Mouse (Mus musculus) T-cell, adult 2 months (primary cell): Measurements from ENCODE around the gene Gm10638.

Experiments
- DNase-seq: peaks from one replicate; pipeline ENCODE4 v3.0.0; 2022; ENCODE audit warnings: low spot score

Gene Gm10638

DNA sequence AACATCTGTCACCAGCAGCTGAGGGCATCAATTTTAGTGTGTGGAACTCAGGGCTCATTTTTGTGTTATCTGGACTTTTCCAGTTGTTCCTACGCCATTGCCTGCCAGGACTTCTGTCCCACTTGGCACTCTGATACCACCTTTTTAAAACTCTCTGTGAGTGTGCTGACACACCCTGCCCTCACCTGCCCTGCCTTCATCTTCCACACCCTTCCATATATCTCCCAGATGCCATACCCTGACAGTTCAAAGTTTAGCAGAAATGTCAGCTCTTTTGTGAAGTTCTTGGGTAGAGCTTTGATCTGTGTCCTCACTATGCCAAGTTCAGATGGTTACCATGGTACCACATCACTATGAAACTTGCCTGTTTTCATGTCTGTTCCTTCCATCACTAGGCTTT is 44.1 kb downstream of the Gm10638 start:
- DNase-seq, result no peak

DNA sequence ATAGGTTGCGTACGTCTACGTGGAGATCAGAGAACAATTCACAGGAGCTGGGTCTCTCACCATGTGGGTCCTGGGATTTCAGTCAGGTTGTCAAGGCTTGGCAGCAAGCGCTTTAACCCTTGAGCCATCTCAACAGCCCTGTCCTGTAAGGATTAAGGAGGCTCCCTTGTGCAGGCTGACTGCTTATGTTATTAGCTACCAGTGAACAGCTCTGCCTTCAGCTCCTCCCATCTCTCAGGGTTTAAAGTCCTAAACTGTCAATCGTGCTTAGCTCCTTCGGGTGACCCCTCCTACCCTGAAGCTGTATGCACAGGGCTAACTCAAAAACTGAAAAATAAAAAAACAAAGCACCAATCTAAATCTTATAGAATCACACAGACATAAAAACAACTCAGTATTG is 46.0 kb downstream of the Gm10638 start:
- no peak for DNase-seq

DNA sequence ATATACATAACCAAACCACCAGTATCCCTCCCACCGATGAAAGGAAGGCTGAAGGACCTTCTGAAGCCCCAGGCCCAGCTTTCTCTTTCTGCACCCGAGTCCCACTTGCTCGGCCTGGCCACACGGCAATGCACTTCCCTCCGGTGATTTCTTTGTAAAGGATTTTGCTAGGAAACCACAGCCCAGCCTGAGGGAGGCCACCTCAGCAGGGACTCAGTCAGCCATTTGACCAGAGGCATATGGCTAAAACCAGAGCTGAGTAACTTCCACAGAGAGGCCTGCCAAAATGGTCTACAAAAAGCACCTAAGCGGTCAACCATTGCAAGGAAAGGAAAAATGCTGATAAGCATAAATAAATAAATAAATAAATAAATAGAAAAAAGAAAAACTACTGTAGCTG is 49.2 kb downstream of the Gm10638 start:
- DNase-seq, result no peak
